Mouse (Mus musculus): ENCODE measurements around the gene Macrod2. TPM values are rescaled to one million over a fixed set of nuclear protein-coding genes. Genes with fewer than 3 reads are reported as not detected.
A peak's percentile ranks its signal among the peaks of the same experiment; 100 is the strongest.

Gene Macrod2
- total RNA-seq, 2 experiments from 2014 or later, result 99.1 to 108 TPM

GRCm38 (mm10) chr2:140778212-140778611 lies 383.1 kb downstream of the Macrod2 start:
- intact Hi-C loops (cut with DNase I), result no loop called here
- no peak for DNase-seq

- intact Hi-C loops (cut with DNase I), result no loop called here
- peak; percentile 33 for DNase-seq
These were observed 387.9 kb downstream of the Macrod2 start for GRCm38 (mm10) chr2:140783041-140783440.

- intact Hi-C loops (cut with DNase I), result no loop called here
- no peak for DNase-seq
These were observed 389.5 kb downstream of the Macrod2 start for GRCm38 (mm10) chr2:140784626-140785025.

GRCm38 (mm10) chr2:140790363-140790762 lies 395.3 kb downstream of the Macrod2 start:
- no peak for DNase-seq
- intact Hi-C loops (cut with DNase I), result no loop called here

- intact Hi-C loops (cut with DNase I), result no loop called here
- no peak for DNase-seq
These were observed 398.9 kb downstream of the Macrod2 start for GRCm38 (mm10) chr2:140793886-140794608.

GRCm38 (mm10) chr2:140811693-140812092 lies 416.6 kb downstream of the Macrod2 start:
- no peak for DNase-seq
- intact Hi-C loops (cut with DNase I), result no loop called here

- no peak for DNase-seq
- intact Hi-C loops (cut with DNase I), result no loop called here
These were observed 424.4 kb downstream of the Macrod2 start for GRCm38 (mm10) chr2:140819391-140820120.

- no peak for DNase-seq
- intact Hi-C loops (cut with DNase I), result no loop called here
These were observed 427.3 kb downstream of the Macrod2 start for GRCm38 (mm10) chr2:140822378-140822777.

GRCm38 (mm10) chr2:140826241-140826640 lies 431.1 kb downstream of the Macrod2 start:
- no peak for DNase-seq
- intact Hi-C loops (cut with DNase I), result no loop called here

GRCm38 (mm10) chr2:140828859-140829258 lies 433.8 kb downstream of the Macrod2 start:
- no peak for DNase-seq
- intact Hi-C loops (cut with DNase I), result no loop called here

GRCm38 (mm10) chr2:140830086-140830485 lies 435.0 kb downstream of the Macrod2 start:
- peak; percentile 30 for DNase-seq
- intact Hi-C loops (cut with DNase I), result loop anchor here (10.0 kb wide), 1 partner anchor 215 kb away; no protein-coding TSS in a partner anchor

GRCm38 (mm10) chr2:140839371-140839770 lies 444.3 kb downstream of the Macrod2 start:
- DNase-seq, result no peak
- intact Hi-C loops (cut with DNase I), result loop anchor here (10.0 kb wide), 1 partner anchor 205 kb away; no protein-coding TSS in a partner anchor

- peak; percentile 89 for DNase-seq
- intact Hi-C loops (cut with DNase I), result loop anchor here (10.0 kb wide), 1 partner anchor 205 kb away; no protein-coding TSS in a partner anchor
These were observed 444.8 kb downstream of the Macrod2 start for GRCm38 (mm10) chr2:140839880-140840279.

- intact Hi-C loops (cut with DNase I), result no loop called here
- no peak for DNase-seq
These were observed 448.9 kb downstream of the Macrod2 start for GRCm38 (mm10) chr2:140844030-140844429.

- DNase-seq, result no peak
- intact Hi-C loops (cut with DNase I), result no loop called here
These were observed 452.8 kb downstream of the Macrod2 start for GRCm38 (mm10) chr2:140847817-140848428.

- intact Hi-C loops (cut with DNase I), result no loop called here
These were observed 458.4 kb downstream of the Macrod2 start for GRCm38 (mm10) chr2:140853538-140853937.

GRCm38 (mm10) chr2:140861356-140861755 lies 466.2 kb downstream of the Macrod2 start:
- intact Hi-C loops (cut with DNase I), result no loop called here
- no peak for DNase-seq

More at GRCm38 (mm10) chr2:140853538-140853937, 458.4 kb downstream of the Macrod2 start:
- DNase-seq, result no peak

- intact Hi-C loops (cut with DNase I), result no loop called here
- peak; percentile 21 for DNase-seq
These were observed 467.6 kb downstream of the Macrod2 start for GRCm38 (mm10) chr2:140862736-140863135.

GRCm38 (mm10) chr2:140865636-140866035 lies 470.5 kb downstream of the Macrod2 start:
- intact Hi-C loops (cut with DNase I), result no loop called here
- no peak for DNase-seq

- DNase-seq, result no peak
- intact Hi-C loops (cut with DNase I), result no loop called here
These were observed 472.0 kb downstream of the Macrod2 start for GRCm38 (mm10) chr2:140867116-140867515.

- no peak for DNase-seq
- intact Hi-C loops (cut with DNase I), result no loop called here
These were observed 490.1 kb downstream of the Macrod2 start for GRCm38 (mm10) chr2:140885176-140885575.

Data from left cerebral cortex, postnatal 4 days (tissue).